Mouse (Mus musculus): ENCODE data around the gene Nfic.

Nfic gene

DNA sequence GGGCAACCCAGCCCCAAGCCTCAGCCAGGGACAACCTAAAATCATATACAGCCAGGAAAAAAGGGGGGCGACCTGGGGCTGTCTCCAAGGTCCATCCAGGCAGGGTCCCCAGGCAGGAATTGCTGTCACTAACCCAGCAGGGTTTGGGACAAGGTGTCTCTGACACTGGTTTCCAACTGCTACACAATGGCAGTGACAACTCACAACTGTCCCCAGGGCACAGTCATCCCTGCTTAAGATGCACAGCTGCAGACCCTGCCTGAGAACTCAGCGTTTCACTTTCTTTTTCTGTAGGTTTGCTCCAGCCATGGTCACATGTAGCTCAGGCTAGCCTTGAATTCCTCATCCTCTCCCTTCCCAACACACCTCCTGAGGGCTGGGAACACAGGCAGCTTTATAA lies 26.3 kb downstream of the Nfic start:
- DNase-seq = peak in 1 of 2 experiments; percentile 7

DNA sequence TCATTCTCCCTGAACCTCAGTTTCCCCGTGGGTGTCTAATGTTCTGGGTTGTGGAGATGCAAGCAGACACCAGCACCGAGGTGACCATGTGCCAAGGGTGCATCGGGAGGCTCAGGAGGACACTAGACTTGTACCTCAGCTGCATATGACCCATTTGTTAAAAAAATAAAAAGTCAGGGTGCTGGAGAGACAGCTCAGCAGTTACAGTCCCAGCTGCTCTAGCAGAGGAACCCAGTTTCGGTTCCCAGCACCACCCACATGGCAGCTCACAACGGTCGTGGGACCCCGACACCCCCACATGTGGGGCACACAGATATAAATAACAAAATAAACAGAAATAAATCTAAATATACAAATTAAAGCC lies 26.9 kb downstream of the Nfic start:
- DNase-seq = peak in 1 of 2 experiments; percentile 5

DNA sequence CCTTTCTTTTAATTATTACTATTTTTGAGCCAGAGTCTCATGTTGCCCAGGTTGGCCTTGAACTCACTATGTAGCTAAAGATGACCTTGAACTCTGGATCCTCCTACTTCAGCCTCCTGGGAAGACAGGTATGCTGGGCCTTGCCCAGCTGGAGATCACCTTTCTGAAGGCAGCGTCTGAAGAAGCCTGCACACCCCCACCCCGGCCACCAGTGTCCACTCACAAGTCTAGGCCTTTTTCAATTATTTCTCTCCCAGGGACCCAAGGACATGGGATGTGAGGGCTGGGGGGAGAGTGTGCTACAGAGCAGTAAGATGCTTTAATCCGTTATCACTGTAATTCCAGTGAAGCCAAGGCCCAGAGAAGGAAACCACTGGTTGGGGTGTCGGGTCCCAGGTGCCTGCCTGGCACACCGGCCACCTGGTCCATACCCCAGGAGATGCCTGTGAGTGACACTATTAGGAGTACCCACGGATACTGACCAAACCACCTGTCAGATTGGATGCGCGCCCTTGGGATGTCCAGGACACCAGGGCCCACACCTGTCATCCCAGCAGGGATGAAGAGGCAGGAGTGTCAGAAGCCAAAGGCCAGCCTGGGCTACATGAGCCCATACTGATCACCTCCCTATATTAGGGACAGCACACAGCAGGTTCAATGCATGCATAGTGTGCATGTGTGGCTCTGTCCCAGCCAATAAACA lies 27.5 kb downstream of the Nfic start:
- peak in 1 of 2 experiments; percentile 7 for DNase-seq

DNA sequence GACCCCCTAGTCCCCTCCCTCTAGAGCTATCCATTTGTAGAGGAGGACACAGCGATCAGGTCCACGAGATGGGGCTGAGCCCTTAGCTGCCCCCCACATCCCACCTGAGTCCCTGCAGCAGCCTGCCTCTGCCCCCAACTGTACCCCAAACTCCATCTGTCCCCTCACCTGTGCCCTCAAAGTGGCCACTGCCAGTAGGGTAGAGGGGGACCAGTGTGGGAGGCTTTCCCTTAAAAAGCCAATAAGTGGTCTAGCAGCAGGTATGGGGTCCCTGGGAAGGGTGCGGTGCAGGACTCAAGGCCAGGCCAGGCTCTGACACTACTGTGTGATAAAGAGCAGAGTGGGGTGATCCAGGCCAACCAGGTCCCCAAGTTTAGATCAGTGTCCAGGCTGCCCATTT lies 28.1 kb downstream of the Nfic start:
- DNase-seq = peak in 1 of 2 experiments; percentile 7

DNA sequence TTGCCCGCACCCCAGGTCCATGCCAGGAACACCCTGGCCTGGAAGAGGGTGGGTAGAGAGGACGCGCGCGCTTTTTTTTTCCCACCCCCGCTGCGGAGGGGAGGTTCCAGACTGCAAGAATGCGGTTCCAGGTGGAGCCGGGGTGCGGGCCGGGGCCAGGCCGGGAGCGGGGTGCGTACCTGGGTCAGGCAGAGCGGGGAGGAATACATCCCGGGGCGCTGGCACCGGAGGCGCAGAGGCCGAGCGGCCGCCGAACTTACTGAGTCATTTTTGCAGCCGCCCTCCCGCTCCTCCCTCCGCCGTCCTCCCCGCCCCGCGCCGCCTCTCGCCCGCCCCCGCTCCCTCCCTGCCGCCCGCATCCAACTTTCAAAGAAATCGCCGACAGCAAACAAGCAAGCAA lies 28.5 kb downstream of the Nfic start:
- peak in 1 of 2 experiments; percentile 40 for DNase-seq

DNA sequence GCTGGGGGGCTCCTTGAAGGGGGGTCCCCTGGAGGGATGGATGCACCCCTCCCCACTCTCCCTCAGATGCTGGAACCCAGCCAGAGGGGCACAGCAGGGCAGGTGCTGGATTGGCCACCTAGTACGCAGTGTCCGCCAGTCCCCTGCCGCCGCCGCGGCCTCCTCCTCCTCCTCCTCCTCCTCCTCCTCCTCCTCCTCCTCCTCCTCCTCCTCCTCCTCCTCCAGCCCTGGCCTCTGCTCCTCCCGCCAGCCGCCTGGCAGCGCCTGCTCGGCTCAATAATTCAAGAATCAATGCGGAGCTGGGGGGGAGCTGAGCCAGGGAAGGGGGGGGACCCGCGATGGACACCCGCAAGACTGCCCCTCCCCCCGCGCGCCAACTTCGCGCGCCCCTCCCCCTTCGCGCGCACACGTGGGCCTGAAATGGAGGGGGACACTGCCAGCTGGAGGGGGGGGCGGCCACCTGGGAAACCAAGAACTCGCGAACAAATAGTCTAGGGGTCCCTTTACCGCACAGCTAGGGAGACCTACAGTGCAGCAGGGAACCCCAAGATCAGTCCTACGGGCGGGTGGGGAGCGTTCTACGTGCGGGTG lies 29.3 kb downstream of the Nfic start:
- peak in 1 of 2 experiments; percentile 28 for DNase-seq

DNA sequence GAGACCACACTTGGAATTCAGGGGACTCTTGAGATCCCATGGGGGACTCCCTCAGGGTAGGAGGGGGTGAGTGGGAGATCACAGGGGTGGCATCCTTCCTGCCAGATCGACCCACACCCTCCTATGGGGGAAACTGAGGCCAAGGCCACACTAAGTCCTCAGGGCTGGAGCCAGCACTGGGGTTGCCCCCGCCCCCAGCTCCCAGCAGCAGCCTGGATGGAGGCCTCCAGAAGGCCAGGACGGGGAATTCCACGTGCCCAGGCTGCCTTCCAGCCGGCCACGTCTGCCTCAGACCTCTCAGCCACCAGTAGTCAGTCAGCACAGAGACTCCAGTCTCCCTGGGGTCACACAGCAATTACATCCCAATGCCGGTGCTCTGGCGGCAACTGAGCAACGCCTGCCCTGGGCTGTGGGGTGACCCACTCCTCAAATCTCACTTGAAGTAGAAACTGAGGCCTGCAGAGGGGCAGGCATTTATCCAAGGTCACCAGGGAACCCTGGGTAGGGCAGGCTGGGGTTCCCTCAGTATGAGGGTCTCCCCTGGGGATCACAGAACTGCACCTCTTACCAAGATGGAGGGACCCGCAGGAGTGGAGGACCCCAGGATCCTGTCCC lies 30.1 kb downstream of the Nfic start:
- peak in 1 of 2 experiments; percentile 9 for DNase-seq

DNA sequence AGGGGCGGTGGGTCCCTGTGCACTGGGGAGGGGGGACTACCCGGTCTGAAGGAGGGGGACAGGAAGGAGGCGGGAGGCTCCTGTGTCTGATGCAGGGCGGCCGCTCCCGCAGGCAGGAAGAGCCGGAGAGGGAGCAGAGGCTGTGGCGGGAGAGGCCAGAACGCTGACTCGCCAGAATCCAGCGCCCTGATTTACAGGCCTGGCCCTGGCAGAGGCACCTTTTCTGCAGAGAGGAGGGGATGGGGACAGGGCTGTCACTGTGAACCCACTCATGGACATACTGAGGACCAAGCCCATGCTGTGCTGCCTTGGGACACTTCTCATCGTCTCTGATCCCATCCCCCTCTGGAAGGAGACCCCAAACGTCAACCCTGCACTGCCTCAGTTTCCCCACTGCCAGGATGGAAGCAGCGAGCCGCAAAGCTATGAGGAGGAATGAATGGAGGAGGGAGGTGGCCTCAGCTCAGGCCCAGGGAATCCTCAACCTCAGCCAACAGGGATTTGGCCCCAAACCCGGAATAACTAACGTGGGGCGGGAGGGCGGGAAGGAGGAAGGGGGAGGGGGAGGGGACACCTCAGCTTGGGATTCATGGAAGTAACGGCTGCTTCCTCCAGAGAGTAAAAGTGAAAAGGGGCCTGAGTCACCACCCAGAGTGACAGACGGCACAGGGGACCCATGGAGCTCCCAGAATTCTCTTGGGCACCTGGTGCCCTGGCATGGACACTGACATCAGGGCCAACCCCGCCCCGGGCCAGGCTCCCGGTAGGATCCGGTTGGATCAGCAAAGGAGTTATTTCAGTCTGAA lies 31.0 kb downstream of the Nfic start:
- DNase-seq = peak in 1 of 2 experiments; percentile 26

DNA sequence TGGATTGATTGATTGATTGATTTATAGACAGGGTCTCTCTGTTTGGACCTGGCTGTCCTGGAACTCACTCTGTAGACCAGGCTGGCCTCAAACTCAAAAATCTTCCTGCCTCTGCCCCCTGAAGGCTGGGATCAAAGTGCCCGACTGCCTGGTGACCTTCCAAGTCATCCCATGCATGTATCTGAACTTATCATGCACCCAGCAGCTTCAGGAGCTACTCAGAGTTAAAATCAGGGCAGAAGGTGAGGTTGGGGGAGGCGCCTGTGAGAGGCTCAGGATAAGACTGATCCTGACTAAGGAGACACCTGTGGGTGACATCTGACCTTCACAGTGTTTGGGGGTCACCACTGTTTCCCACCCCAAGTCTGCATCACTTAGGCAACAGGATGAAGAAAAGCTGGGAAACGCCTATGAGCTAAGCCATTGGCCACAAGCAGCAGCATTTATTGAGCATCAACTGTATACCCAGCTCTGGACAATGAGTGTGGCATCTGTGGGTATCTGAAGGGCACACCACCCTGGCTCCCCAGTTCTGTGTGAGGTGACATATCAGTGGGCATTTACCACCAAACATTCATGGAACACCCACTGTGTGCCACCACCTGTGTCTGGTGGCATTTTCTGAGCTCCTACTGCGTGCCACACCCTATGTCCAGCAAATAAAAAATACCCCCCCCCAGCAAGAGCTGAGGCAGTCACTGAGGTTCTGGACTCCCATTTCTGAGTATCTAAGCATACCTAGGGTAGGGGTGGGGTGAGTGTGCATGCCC lies 31.8 kb downstream of the Nfic start:
- peak in 1 of 2 experiments; percentile 1 for DNase-seq

DNA sequence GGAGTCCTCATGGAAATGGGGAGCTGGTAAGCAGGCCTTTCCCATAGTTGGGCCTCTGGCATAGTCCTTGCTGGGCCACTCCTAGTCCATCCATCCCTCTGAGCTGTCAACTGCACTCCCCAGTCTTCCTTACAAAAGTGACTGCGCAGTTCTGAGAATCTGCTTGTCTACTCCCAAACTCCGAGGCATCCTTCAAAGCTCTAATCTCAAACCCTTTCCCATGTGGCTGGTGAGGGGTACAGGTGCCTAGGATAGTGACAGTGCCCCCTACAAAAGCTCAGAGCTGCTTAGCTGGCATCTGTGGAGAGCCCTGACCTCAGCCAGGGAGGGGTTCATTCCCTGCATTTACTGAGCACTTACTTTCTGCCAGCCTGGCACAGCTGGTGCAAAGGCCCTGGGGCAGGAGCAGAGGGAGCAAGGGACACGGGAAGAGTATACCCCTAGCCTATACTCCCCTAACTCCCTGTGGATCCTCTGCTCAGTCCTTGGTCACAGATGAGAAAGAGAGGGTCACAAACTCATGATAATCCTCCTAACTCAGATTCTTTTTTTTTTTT lies 32.7 kb downstream of the Nfic start:
- DNase-seq = peak in 1 of 2 experiments; percentile 2

DNA sequence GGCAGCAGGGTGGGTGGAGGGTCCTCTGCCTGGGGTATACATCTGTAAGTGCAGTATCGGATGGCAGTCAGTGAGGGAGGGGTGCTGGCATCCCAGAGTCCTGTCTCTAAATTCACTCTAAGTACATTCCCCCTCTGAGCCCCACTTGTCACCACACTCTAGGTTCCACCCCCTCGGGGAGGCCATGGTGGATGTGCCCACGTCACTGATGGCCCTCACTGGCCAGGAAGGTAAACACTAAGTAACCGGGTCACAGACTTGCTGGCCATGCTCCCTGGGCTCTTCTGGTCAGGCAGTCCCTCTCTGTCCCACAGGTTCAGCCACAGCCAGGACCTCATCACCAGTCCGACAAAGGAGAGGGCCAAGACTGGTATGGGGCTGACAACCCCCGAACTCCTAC lies 33.2 kb downstream of the Nfic start:
- peak in 1 of 2 experiments; percentile 5 for DNase-seq

DNA sequence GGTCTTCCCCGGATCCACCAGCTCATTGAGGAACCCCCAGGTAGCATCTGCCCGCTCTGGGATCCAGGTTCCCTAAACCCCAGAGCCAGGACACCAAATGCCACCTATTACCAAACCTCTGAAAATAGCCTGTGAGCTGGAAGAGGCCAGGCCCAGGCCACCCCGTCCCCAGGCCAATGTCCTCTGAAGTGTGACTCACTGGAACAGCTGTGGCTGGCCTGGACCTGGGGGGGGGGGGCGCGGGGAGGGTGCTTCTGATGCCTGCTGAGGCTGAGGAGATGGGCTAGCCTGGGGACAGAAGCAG lies 33.7 kb downstream of the Nfic start:
- no peak for DNase-seq

DNA sequence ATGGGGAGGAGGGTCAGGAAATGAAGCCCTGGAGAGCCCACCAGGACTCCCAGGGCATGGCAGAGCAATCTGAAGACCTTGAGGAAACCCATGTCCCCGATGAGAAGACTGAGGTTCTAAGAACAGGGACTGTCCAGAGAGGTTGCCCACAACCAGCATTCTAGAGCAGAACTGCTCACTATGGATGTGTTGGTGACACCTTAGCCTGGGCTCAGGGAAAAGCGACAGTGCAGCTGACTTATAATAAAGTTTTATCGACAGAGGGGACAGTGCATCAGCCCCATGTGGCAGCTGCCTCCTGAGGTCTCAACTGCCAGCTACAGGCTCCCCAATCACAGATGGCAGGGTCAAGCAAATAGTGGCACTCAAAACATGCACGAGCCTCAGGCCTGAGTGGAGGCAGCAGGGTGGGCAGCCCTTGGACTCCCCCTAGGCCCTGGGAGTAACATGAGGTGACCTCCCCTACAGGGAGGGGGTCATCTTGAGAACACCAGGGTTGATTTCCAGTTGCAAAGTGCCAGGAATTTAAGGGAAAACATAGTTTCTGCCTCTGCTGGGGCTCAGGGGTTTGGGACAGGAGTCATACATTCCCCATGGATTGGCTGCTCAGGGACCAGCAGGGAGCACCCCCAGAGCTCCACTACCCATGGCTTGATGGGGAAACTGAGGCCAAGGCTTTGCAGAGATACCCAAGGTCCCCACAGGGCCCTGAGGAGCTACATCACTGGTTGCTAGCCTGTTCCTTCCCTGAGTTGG lies 34.2 kb downstream of the Nfic start:
- peak in 1 of 2 experiments; percentile 2 for DNase-seq

DNA sequence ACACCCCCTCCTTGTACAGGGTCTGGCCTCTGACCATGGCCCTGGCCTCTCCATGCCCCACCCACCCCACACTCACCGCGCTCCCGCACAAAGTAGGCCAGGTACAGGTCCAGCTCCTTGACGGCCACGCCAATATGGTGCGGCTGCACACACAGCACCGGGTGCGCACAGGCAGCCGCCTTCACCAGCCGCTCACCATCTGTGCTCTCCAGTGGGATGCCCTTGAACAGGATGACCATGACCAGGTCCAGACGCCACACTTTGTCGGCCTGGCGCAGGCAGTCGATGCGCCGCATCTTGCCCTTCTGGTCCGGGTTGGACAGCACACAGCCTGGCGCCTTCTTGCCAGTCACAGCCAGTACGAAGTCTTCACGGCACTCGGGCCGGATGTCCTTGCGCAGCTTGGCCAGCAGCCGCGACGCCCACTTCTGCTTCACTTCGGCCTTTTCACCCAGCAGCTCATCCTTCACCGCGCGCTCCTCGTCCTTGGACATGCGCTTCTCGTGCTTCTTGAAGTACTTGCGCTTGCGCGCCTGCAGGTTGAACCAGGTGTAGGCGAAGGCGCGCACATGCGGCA lies 35.2 kb downstream of the Nfic start:
- DNase-seq = peak in 1 of 2 experiments; percentile 11

DNA sequence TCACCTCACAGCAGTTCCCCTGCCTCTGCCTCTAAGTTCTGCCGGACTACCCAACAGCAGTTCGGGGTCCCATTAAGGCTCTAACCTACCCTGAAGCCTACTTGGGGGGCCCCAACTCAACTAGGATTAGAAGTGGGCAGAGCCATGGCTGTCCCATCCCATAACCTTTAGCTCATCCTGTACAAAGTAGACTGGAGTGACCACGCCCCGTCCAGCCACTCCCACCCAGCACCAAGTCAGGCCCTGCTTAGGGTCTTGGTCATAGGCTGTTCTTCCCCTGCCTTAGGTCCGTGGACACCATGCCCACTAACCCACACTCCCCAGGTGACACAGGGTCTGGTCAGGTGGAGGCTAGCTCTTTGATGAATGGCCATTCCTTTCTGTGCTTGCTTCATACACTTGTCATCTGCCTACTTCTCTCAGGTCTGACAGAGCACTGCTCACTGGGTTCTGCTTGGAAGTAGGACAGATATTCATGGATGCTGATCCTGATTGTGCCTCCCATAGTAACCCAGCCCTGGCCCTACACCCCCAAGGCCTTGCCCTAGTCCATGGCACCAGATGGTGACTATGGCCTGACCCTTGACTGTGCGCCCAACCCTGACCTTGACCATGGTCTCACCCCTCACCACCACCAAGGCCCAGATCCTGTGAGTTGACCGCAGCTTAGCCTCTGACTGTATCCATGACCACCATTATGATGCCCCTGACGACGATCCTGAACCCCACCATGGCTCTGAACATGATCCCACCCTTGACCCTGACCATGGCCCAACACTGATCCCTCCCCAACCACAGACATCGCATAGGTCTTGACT lies 36.1 kb downstream of the Nfic start:
- DNase-seq = peak in 1 of 2 experiments; percentile 1

DNA sequence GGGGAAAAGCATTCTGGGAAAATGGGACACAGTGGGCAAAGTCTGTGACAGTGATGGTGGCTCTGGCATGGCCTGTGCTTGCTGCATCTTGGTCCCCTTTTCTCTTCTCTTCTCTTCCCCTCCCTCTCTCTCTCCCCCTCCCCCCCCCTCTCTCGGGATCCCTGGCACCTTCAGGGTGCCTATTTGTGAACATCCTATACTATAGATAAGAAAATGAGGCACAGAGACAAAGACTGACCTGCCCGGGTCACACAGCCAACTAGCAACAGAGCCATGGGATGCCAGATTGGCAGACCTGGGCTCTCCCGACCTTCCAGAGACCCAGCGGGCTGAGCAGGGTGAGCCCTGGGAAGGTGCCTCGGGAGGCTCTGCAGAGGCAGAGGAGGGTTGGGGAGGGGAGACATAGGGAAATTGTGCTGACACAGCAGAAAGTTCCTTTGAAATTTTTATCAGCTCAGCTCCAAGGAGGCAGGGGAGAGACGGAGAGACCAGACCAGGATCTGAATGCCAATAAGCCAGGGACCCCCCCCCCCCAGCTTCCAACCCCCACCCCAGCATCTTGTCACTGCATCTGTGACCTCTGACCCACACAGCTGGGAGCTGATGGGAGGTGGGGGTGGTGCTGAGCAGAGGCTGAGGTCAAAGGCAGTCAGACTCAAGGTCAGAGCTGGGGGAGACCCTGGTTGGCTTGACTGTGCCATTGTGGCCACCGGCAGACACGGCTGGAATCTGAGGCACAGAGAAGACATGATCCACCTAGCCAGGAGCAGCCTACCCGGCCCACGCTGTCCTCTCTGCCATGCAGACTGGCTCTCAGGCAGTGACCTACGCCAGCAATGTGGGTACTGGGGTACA lies 37.0 kb downstream of the Nfic start:
- peak in 1 of 2 experiments; percentile 3 for DNase-seq

DNA sequence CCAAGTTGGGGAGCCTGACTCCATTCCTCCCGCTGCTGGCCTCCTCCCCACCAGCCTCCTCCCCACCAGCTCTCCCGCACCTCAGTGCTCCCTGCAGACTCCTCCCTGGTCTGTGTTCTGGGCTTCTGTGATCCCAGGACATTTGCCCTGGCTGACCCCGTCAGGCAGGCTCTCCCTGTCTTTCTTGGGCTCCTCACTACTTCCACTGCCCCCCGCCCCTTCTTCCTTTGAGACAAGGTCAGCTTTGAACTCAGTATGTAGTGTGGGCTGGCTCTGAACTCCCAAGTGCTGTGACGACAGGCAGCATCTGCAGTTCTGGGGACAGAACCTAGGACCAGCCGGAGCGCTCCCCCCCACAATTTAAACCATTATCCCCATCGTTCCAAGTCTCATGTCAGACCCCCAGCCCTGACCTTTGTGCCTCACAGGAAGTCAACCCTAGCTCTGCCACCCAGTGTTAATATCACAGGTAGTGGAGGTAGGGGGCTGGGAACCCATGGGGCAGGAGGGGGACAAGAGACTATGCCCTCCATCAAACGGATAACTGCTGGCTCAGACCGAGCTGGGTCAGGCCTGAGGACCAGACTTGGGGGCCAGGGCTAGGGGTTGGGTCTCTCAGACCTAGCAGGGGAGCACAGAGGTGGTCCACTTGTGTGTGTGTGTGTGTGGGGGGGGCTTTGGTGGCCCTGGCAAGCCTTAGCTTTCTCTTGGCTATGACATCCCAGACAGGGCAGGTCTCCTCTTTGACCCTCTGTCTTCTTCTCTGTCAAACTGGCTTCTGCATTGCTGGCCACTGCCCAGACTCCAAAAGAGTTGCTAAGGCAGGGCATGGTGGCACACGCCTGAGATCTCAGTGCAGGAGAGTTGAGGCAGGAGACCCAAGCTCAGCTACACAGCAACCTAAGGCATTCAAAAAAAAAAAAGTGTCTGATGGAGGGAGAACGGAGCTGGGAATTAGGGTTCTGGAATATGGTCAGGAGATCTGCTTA lies 37.9 kb downstream of the Nfic start:
- peak in 1 of 2 experiments; percentile 2 for DNase-seq
